Mouse (Mus musculus) kidney, postnatal 4 days (tissue): ENCODE data around the gene Pfkfb1.

ENCODE experiments used
- DNase-seq, 2 experiments: peaks; one replicate each; pipeline ENCODE4 v3.0.0; 2021; ENCODE audit warnings: mixed read lengths in 2 of 2

Pfkfb1 gene

DNA sequence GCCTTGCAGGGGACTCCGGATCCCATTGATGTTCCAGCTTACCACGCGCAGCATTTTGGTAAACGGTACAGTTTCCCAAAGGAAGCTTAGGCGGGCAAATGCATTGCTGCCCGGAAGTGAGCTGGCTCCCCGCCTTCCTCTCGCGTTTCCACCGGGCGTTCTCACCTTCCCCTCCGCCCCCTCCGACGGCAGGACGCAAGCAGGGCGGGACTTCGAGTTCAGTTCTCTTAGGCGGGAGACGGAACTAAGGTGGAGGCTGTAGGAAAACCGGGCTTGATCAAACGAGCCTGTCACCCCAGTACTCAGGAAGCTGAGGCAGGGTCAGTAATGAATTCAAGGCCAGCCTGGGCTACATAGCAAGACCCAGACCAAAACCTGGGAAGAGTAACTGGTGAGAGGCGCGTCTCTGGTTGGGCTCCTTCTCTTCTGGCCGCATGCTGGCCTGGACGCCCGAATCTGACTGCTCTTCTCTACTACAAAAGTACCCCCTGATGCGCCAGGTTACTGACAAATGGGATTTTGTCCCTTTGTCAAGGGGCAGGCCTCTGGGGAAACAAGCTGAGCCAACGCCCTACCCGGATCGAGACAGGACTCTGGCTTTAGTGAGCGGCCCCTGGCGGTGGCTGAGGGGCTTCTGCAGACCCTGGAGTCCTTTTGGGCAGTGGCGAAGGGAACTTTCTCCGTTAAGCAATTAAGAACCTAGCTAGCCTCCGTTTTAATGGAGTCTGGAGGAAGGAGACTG lies at the start of gene Pfkfb1:
TSS of gene Pfkfb1 (plus strand) at position 207 of the 742 bp plus-strand sequence.
- DNase-seq, result peak; percentile 82 to 90

- DNase-seq, result no peak
Observed at GRCm38 (mm10) chrX:150540111-150540510, 47.9 kb upstream of the Pfkfb1 start.

- no peak for DNase-seq
Observed at GRCm38 (mm10) chrX:150541684-150542083, 46.3 kb upstream of the Pfkfb1 start.

DNA sequence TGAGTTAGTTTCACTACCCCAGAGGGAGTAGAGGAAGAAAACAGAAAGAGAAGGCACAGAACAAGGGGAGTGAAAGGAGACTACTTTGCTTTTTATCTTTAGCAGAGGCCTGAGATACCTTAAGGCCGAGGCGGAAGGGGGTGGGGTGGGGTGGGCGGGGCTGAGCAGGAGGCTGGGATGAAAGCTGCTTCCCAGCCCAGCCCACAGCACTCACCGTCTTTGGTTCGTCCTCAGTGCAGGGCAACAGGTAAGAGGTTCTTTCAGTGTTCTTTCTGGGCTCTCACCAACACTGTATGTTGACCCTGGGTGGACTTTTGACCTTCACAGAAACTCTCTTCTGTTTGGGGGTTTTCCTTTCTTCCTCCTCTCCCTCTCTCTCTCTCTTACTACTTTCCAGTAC lies 40.8 kb upstream of the Pfkfb1 start, which contains the start of gene Alas2:
TSS of gene Alas2 (plus strand) at position 137 of the 400 bp plus-strand sequence.
- DNase-seq, result no peak

- no peak for DNase-seq
Observed at GRCm38 (mm10) chrX:150549639-150550038, 38.4 kb upstream of the Pfkfb1 start.

GRCm38 (mm10) chrX:150551986-150552385 lies 36.0 kb upstream of the Pfkfb1 start:
- no peak for DNase-seq

DNA sequence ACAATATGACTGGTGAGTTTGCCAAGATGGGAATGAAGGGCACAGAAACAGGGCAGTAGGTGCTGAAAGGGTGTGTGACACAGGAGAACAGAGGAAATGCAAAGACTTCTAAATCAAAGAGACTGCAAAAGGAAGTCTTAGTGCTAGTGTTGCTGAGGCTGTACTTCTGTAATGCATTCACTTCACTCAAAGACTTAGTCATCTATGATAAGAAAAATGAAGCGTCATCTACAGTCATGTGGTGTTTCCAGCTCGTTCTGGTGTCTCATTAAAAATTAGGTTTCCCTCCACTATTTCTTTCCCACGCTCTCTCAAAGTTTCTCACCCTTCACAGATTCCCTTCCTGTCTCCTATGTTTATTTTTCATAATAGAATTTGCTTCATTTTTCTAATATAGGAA lies 34.0 kb upstream of the Pfkfb1 start:
- DNase-seq, result no peak

GRCm38 (mm10) chrX:150564644-150565357 lies 23.2 kb upstream of the Pfkfb1 start:
- no peak for DNase-seq

GRCm38 (mm10) chrX:150581921-150582320 lies 6.1 kb upstream of the Pfkfb1 start:
- no peak for DNase-seq

DNA sequence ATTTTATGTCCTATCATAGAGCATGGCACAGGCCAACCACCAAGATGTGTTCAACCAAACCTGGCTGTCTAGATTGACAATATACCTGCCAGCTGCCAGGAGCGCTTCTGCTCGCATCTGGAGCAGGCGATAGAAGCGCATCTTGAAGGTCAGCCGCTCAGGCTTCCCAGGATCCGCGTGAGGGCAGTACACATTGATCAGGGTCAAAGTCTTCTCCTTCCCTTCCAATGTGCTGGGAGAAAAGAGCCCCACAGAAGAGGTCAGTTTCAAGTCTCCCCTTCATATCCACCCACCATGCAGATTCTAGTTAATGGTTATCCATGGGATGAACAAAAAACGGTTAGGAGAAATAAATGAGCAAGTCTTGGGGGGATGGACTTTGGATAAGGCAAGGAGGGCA lies 2.9 kb upstream of the Pfkfb1 start:
- DNase-seq, result no peak

GRCm38 (mm10) chrX:150589696-150590095 lies 1.7 kb downstream of the Pfkfb1 start, which contains the start of gene Apex2:
Apex2 (minus strand) TSS chrX:150589868.
- DNase-seq, result no peak

GRCm38 (mm10) chrX:150593266-150594035 lies 5.4 kb downstream of the Pfkfb1 start:
- DNase-seq, result no peak

- no peak for DNase-seq
Observed at GRCm38 (mm10) chrX:150594176-150594575, 6.1 kb downstream of the Pfkfb1 start.

DNA sequence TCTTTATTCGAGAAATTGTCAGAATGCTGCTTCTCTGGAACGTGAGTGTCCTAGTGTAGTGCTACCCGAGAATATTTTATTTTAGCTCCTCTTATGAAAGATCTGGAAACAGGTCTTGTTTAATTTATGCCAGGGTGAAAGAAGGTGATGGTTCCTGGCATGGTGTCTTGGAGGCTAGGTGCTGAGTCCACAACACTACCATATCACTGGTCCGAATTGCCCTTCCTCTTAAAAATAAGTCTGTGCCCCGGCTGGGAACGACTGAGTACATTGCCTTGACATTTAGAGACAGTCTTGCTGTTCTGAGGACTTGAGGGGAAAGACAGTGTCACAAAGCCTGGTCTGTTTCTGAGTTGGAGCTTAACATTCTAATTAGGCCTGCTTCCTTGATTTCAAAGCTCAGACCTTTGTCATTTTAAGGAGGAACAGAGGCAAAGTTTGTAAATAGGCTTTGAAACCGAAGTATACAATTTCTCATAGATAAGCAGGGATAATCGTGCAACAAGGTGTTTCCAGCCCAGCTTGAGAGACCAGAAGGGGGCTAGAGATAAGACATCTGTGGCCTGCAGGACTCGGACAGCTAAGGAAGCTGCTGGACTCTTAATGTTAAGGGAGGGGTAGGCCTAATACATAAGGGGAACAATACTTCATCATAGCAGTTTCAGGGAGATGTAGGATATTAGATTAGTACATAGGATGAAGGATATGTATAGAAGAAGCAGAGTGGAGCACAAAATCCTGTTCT lies 7.2 kb downstream of the Pfkfb1 start:
- DNase-seq, result no peak

GRCm38 (mm10) chrX:150598882-150599281 lies 10.9 kb downstream of the Pfkfb1 start:
- no peak for DNase-seq

DNA sequence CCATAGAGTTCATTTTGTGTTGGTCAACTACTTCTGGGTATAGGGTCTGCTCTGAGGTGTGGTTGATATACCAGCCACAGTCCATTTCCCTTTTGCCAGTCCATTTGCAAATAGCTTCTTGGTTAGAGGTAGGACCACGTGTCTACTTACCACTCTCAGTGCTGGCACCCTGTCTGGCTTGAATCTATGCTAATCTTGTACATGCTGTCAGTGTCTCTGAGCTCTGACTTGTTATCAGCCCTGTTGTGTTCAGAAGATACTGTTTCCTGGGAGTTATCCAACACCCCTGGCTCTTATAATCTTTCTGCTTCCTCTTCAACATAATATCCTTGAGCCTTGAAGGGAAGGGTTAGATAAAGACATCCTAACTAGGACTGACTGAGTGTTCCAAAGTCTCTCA lies 48.4 kb downstream of the Pfkfb1 start:
- no peak for DNase-seq

- DNase-seq, result peak; percentile 13 to 32
Observed at GRCm38 (mm10) chrX:150656122-150656907, 68.3 kb downstream of the Pfkfb1 start.

- DNase-seq, result peak; percentile 57 to 67
Observed at GRCm38 (mm10) chrX:150656908-150657796, 69.1 kb downstream of the Pfkfb1 start, which contains the start of gene Tro. Tro (minus strand) TSS chrX:150657583.

GRCm38 (mm10) chrX:150657797-150658118 lies 69.7 kb downstream of the Pfkfb1 start:
- no peak for DNase-seq

DNA sequence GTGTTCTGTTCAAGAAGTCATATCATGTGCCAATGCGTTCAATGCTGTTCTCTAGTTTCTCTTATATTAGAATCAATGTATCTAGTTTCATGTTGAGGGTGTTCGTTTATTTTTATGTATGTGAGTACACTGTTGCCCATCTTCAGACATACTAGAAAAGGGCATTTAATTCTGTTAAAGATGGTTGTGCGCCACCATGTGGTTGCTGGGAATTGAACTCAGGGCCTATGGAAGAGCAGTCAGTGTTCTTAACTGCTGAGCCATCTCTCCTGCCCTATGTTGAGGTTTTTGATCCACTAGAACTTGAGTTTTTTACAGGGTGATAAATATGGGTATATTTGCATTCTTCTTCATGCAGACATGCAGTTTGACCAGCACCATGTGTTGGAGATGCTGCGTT lies 74.8 kb downstream of the Pfkfb1 start:
- peak; percentile 39 to 48 for DNase-seq

- DNase-seq, result no peak
Observed at GRCm38 (mm10) chrX:150677505-150677904, 89.5 kb downstream of the Pfkfb1 start.
